Mouse (Mus musculus): ENCODE results near the gene Lrrc8c.

Lrrc8c gene

DNA sequence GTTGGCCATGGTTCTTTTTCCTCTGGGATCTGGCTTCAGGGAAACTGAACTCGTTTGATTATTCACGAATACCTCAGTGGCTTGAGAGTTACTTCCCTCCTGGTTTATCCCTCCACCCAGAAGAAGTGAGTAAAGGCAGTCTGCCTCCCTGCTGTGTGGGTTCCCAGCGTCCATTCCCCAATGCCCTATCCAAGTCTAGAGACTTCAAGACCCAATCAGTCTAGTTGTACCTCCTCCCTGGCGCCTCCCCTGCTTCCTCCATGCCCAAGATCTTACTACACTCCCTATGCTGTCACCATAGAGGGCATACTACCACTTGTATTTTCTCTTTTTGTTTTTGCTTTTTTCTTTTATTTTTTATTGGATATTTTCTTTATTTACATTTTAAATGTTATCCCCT is 80.1 kb downstream of the Lrrc8c start:
- DNase-seq (ENCODE audit: low read depth, low spot score): no peak

DNA sequence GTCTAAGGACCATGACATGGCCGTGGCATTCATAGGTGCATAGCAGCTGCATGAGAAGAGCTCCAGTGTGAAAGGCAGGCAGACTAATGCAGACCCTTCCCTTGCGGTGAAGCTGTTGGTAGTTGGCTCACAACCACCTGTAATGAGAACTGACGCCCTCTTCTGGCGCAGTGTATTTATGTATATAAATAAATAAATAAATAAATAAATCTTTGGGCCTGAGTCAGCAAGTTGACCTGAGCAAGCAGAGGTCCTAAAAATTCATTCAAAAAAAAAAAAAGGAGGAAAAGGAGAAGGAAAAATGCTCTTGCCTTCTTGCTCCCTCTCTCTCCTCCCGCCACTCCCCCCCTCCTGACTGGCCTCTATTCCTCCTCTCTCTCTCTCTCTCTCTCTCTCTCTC is 81.8 kb downstream of the Lrrc8c start:
- no peak for DNase-seq (ENCODE audit: low read depth, low spot score)

DNA sequence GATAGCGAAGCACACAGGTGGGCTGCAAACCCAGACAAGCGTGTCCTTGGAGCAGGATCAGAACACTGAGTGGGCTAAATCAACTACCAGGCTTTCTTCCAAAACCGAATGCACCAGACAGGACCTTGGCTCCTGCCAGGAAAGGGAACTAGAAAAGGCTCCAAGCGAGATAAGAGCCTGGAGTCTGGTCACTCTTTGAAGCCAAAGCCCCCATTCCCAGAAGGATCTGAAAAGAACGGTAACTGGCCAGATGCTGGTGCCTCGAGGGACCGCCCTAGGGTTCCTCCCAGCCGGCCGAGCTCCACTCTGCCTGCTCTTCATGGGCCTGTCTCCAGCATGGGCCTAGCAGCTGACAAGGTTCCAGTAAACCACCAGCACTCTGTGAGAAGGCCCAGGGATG is 83.4 kb downstream of the Lrrc8c start:
- no peak for DNase-seq (ENCODE audit: low read depth, low spot score)

DNA sequence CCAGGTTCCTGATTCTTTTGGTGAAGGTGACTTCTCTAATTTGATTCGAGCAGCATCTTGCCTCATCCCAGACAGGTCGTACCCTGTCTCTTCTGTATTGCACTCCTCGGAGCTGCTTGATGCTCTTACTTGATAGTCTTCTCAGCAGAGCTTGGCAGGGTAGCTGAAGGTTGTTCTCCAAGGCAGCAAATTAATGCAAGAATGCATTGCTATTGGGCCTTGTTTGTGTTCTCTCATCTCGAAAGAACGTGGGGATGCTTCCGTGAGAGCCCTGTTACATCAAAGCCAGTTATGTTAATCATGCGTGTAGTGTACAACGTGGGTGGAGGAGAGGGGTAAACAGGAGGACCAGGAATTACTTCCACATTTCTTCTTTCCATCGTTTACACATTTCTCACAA is 86.5 kb downstream of the Lrrc8c start:
- DNase-seq (ENCODE audit: low read depth, low spot score): no peak

DNA sequence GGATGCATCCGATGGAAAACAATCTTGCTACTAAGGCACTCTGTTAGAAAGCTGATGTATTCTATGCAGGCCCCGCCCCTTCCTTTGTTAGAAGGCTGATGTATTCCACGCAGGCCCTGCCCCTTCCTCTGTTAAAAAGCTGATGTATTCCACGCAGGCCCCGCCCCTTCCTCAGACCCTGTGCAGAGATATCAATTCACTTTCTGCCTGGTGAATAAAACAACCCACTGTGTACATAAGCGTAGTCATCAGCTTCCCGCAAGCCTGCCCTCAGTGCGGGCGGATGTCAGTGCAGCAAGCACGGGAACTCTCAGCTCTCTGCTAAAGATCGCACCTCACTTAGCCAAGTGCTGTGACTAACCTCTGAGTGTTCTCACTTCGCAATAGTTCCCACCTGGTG is 90.5 kb downstream of the Lrrc8c start:
- DNase-seq (ENCODE audit: low read depth, low spot score): peak; percentile 33

DNA sequence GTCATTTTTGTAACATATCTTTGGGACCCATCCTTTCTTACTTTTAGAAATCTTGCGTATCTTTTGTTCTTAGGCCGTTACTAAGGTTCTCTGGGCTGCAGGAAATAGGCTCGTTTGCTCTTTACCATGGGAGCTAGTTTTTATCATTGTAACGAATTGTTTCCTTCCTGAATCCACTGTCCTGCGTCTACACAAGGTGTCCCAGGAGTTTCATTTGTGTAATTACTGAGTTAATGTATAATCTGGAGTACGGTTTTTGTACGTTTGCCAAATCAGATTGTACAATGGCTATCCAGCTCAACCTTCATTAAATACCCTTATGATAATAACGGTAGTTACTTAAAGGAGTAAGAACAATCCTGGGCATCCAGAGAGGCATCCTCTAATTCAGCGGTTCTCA is 93.8 kb downstream of the Lrrc8c start:
- DNase-seq (ENCODE audit: low read depth, low spot score): no peak

DNA sequence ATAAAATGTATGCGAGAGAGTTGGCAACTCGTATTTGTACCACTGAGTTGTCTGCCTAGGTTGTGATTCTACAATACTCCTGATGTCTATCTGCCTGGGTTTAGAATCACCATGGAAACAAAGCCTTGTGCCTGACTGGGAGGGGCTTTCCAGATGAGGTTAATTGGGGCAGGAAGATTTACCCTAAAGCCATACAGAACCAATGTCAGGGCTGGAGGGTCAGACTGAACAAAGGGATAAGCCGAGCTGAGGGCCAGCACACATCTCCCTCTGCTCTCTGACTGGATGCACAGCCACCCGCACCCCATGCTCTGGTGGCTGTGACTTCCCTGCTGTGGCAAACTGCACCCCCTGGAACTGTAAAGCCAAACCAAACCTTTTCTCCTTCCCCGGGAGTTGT is 94.8 kb downstream of the Lrrc8c start:
- no peak for DNase-seq (ENCODE audit: low read depth, low spot score)

DNA sequence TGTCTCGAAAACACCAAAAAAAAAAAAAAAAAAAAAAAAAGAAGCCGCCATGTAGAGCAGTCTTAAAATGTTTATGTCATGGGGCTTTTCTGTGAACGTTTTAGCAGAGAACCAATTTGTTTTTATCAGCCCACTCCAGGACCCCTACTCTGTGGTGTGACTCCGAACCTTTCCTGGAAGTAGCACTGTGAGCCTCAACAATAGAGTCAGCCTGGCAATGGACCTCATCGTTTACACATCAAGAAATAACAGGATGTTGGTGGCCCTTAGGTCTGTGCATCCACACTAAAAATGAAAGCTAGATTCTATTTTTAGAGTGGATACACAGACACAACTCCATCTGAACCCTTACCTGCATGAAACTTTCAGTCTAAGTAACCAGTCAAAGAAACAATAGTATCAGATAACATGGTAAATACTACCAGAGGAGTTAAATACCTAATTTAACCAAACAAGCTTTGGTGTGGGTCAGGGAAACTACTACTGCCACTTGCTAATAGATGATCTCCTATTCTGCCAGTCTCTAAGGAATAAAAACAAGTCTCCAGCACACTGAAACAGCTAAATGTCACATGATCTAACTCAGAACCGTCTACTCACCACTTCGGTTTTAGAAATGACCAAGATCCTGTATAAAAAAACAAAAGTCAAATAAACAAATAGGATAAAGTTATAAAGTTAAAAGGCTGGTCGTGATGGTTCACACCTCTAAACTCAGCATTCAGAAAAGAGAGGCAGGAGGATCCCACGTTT is 95.7 kb downstream of the Lrrc8c start:
- DNase-seq (ENCODE audit: low read depth, low spot score): no peak

DNA sequence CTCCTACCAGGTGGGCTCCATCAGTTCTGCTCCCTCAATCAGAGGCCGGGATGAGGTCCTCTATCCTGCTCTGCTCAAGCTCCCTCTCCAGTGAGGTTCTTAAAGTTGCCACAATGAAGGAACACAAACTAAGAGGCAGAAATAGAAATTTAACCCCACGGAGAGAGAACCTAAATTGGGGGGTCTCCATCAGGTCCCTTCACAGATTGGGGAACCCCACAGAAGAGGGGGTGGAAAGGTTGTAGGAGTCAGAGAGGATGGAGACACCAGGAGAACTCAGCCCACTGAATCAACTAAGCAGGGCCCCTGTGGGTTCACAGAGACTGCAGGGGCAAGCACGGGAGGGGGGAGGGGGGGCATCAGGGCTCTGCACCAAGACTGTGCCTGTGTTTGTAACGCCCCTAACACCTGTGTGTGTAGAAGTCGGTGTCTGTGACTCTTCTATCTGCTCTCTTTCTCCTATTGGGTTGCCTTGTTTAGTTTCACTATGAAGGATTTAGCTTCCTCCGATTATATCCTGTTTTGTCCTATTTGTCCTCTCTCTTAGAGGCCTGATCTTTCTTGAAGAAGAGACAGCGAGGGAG is 96.8 kb downstream of the Lrrc8c start:
- no peak for DNase-seq (ENCODE audit: low read depth, low spot score)

DNA sequence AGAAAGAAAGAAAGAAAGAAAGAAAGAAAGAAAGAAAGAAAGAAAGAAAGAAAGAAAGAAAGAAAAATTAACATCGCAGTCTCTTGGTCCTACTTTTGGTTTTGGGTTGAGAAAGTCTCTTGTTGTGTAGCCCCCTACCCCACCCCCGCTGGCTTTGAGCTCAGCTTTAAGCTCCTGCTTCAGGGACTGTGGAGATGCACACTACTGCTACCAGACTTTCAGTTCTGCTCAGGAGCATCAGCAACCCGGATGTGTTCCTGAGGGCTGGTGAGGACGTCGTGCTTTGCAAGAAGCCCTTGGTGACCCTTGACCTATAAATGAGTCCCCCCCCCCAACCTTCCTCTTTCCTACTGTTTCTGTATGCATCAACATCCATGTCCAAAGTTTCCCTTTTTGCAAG is 97.3 kb downstream of the Lrrc8c start:
- no peak for DNase-seq (ENCODE audit: low read depth, low spot score)

DNA sequence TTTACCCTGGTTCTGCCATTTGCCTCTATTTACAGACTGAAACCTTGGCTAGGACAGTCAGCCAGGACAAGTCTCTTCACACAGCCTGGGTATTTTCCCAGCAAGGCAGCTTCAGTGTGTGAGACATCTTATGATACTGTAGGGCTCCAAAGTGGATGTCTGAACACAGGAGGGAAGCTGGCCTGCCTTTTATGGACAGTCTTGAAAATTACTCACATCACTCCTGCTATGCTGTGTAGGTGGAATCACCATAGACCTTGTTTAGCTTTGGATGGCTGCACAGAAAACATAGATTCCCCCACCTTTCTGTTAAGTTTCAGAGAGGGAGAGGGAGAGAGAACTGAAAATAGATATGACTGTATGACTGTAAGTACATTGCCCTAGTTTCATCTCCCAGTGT is 99.3 kb downstream of the Lrrc8c start:
- DNase-seq (ENCODE audit: low read depth, low spot score): no peak

DNA sequence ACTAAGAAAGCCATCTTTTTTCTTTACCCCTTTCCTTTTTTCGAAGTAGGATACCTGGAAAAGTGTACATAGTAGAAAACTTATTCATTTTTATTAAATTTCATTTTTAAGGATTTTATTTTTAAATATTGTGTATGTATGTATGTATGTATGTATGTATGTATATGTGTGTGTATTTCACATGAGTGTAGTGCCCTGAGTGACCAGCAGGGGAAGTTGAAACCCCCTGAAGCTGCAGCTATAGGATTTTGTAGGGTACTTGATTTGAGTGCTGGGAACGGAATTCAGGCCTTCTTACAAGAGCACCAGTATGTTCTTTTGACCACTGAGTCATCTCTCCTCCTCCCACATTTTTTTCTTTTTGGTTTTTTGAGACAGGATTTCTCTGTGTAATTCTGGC is 100.5 kb downstream of the Lrrc8c start:
- DNase-seq (ENCODE audit: low read depth, low spot score): no peak

DNA sequence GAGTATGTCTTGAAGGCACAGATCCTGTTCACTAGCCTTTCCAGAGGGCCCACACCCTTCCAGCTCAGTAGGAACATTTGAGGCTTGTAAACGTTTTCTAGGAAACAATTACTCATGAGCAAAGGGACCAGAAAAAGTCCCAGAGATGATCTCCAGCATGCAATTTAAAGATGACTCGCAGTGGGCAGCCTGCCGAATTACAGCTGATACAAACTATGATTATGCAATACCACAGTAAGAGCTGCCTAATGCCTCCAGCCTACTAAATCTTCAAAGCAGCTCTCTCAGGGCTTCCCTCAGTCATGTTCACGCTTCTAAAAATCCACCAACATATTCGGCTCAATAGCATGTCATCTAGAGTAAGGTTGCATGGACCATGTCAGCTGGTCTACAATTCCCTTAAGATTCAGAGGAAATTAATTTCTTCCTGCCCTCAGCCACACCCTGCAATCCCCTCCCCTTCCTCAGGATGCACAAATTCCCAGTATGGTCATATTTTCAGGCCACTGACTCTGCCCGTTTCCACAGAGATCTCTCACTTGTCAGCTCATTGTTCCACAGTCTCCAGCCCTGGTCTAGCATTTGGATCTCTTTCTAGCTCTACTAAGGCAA is 101.4 kb downstream of the Lrrc8c start:
- DNase-seq (ENCODE audit: low read depth, low spot score): no peak

DNA sequence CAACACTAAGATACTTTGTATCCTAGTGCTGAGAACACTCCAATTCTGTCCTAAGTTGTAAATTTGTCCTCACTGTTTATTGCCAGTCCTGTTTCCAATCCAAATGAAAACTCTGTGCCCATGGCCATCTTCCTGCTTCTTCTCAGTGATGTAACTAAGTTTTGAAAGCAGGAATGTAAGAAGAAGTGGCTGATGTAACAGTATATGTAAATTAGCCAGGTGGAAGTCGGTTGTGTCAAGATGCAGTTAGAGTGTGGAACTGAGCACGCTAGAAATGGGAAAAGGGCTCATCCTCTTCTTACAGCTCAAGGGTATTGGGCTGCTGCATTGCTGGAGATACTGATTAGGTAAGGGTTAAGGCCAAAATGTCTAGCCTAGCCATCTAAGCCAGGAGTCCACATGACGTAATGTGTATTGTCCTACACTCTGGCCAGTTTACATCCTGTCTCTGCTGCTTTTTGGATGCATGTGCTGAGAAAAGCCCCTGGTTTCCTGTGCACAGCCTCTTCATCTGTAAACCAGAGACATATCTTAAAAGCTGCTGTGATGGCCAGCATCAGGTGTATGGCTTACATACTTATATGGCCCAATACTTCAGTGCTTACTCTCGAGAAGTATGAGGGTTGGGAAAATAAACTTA is 104.0 kb downstream of the Lrrc8c start:
- DNase-seq (ENCODE audit: low read depth, low spot score): no peak

DNA sequence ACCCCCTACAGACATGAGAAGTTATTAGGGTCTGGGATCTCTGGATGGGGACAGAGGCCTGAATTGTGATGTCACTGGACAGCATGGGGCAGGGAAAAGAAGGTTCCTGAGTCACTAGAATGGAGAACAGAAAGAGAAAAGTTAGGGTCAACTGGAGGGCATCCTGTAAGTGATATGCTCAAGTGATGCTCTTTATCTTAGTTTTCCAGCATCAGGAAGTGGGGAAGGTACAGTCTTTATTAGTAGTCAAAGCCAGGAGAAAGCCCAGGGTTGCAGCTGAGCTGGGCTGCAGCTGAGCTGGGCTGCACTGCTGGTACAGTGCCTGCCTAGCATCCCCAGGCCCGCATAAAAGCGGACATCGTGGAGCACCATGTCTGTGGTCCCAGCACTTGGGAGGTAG is 105.1 kb downstream of the Lrrc8c start:
- no peak for DNase-seq (ENCODE audit: low read depth, low spot score)

DNA sequence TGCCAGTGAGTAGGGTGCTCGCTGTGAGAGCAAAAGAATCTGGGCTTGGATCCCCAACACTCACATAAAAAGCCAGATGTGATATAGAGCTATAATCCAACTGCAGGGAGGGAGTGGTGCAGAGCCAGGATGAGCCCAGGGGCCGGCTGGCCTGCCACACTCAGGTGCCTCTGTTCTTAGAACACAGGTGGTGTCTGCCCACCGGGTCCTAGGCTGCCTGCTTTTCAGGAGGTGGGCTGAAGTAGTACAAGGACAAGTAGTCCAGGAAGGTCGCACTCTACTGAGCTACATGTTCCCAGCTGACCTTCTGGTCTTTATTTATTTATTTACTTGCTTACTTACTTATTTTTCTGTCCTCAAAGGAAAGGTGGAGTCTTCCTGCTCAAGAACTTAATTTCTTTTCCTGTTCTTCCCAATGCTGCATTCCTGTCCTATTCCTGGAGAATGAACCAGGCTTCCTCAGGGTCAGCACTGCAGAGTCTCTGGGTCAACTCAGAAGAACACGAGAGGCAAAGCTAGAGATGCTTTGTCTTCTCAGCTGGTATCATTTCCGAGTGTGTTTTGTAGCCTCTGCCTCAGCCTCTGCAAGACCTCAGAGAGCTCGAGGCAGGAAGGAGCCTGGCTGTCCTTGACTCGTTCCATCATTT is 106.4 kb downstream of the Lrrc8c start:
- DNase-seq (ENCODE audit: low read depth, low spot score): peak; percentile 23

DNA sequence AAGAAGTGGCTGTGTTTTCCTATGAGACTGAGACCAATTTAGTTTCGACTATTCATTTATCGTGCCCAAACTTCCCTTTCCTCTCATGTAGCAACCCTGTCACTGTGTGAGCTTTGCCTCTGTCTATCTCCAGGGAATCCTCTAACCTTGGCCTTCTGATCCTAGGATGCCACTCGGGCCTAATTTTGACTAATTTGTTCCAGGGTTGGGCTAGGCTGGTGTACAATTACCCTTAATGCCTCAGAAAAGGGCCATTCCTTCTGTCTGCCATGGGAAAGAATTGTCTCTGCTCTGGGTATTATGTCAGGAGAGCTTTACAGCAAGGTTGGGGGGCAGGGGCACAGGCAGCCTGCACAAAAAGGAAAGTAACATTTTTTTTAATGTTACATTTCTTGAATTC is 107.2 kb downstream of the Lrrc8c start:
- peak; percentile 23 for DNase-seq (ENCODE audit: low read depth, low spot score)

DNA sequence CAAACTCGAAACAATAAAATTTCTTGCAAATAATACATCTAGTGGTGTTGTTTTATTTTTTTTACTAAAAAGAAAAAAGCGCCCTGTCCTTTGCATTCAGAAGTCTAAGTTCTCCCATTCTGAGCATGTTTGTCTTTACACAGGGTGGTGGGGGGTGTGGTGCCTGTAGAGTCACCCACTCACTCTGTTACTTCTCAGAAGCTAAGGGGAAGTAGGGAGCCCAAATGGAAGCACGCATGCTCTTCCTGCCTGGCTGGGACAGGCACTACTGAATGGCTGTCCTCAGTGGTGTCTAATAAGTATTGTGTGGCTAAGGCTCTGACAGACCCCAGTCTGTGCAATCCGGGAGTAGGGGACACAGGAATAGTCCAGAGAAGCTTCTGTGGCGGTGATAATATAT is 107.9 kb downstream of the Lrrc8c start:
- no peak for DNase-seq (ENCODE audit: low read depth, low spot score)

DNA sequence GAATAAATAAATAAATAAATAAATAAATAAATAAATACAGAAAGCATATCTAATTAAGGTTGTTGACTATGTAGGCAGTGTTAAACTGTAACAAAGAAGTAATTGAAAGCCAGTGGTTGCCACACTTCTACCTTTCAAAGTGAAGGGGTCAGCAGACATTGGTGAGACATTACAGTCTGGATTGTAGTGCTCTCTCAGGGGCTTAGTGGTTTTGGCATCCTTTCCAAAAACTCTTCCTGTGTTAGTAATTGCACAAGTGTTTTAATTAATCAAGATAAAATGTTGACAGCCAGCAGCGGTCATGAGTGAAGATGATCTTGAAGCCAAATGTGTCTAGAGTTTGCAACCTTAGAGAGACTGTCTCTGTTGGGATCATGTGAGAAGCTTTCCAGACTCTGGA is 110.8 kb downstream of the Lrrc8c start:
- no peak for DNase-seq (ENCODE audit: low read depth, low spot score)

DNA sequence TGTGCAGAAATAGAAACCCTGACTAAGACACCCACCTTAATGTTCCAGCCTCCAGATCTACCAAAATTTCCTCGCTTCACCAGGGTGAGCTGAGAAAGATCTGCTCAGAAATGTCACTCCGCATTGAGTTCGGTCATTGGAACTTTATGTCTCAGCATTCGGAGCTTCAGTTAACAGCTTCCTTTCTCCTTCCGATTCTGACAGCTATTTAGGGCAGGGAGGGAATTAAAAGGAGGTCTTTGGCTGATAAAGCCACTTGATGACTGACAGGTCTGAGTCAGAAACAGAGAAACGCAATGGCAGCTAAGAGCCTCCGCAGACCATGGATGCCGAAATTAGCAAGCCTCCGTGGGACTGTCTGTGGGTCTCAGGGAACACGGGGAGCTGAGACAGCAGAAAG is 112.9 kb downstream of the Lrrc8c start:
- no peak for DNase-seq (ENCODE audit: low read depth, low spot score)

DNA sequence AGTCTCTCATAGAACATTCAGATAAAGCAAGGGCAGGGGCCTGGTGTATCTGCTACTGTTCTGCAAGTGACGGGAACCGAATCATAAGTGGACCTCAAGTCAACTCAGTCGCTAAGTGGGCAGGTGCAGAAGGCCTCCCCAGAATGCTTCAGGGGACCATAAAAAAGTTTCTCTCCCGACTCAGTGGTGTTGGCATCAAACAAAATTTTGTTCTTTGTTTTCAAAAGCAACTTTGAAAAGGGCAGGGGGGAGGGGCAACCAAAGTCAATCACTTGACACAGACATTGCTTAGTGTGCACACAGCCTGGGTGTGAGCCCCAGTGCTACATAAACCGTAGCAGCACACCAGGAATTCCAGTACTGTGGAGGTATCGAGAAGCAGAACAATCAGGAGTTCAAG is 116.4 kb downstream of the Lrrc8c start:
- no peak for DNase-seq (ENCODE audit: low read depth, low spot score)

DNA sequence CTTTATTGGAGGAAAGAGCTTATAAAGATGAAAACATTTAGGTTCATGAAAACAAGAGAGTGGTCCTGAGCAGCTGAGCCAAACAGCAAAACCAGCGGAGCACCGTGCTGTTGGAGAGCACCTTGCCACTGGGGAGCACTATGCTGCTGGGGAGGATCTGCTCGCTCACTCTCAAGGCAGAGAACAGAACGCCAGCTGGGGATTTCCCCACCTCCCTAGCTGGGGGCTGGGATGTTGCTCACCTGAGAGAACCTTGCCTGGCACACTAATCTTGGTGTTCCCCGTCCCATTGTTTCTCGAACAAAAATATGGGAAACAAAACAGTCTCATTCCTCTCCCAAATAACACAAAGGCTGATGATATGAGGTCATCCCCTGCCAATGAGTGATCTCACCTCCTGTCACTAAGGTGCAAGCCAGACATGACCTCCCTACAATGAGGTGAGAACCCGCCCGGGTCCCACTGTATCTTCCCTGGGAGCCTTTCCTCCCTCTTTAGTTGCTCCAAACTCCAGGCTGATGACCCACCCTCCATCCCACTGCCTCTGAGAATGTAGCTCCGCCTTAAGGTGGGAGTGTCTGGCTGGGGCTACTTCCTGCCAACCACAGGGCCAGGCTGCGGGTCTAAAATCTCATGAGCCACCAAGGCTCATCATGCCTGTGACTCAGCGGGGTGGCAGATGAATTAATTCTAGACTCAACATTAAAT is 117.5 kb downstream of the Lrrc8c start:
- DNase-seq (ENCODE audit: low read depth, low spot score): no peak

Measured in mesoderm, embryonic 11.5 days (tissue).